8 mouse cellular contexts compared by ENCODE assay signal in genomic region chr4:105070982-105071381, GRCm38 (mm10). TPM values are rescaled to one million over a fixed set of nuclear protein-coding genes. Genes with fewer than 3 reads are reported as not detected.
DNase-seq lines count a peak whose midpoint lies in the region; ATAC-seq lines count a peak whose summit lies in the region.

No protein-coding gene starts in this region.

- ATAC-seq in hindbrain, embryonic 12.5 days (ENCODE audit: low FRiP score): no peak
- no peak for ATAC-seq in limb, embryonic 11.5 days (ENCODE audit: insufficient number of reproducible peaks, low FRiP score, low TSS enrichment, low read depth)

- intact Hi-C loops in gastrocnemius, postnatal 36 days (cut with DNase I): loop anchor here (10.0 kb wide), 1 partner anchor 54 kb away; no protein-coding TSS in a partner anchor

- H3K27ac ChIP-seq in hindbrain, embryonic 10.5 days: no peak overlapping the region
- no peak overlapping the region for H3K27ac ChIP-seq in hindbrain, embryonic 12.5 days
- no peak overlapping the region for H3K27ac ChIP-seq in limb, embryonic 11.5 days (replicated peaks; ENCODE audit: low read depth, low read length)

- no peak overlapping the region for H3K4me2 ChIP-seq in hindbrain, embryonic 12.5 days (replicated peaks)
- no peak overlapping the region for H3K4me2 ChIP-seq in limb, embryonic 11.5 days (ENCODE audit: low read depth, severe bottlenecking)

- H3K36me3 ChIP-seq in hindbrain, embryonic 10.5 days: no peaks in the 10 kb centered on the region
- H3K36me3 ChIP-seq in hindbrain, embryonic 12.5 days: no peaks in the 10 kb centered on the region
- no peaks in the 10 kb centered on the region for H3K36me3 ChIP-seq in limb, embryonic 11.5 days (ENCODE audit: control insufficient read depth, insufficient read depth, low read length)

- no peaks in the 10 kb centered on the region for H3K27me3 ChIP-seq in hindbrain, embryonic 10.5 days (ENCODE audit: insufficient read depth, poor library complexity, severe bottlenecking)
- no peaks in the 10 kb centered on the region for H3K27me3 ChIP-seq in hindbrain, embryonic 12.5 days
- H3K27me3 ChIP-seq in limb, embryonic 11.5 days (ENCODE audit: control insufficient read depth, insufficient read depth, low read length): no peaks in the 10 kb centered on the region

- H3K4me1 ChIP-seq in hindbrain, embryonic 10.5 days (replicated peaks): no peaks in the 10 kb centered on the region
- H3K4me1 ChIP-seq in hindbrain, embryonic 12.5 days: no peaks in the 10 kb centered on the region
- no peaks in the 10 kb centered on the region for H3K4me1 ChIP-seq in limb, embryonic 11.5 days (ENCODE audit: control insufficient read depth, insufficient read depth, low read length)

- no peaks in the 10 kb centered on the region for H3K9me3 ChIP-seq in hindbrain, embryonic 10.5 days
- H3K9me3 ChIP-seq in hindbrain, embryonic 12.5 days (replicated peaks): no peaks in the 10 kb centered on the region
- H3K9me3 ChIP-seq in limb, embryonic 11.5 days (ENCODE audit: control insufficient read depth, low read length): no peaks in the 10 kb centered on the region

- peak; percentile 59 for DNase-seq in hindbrain, embryonic 10.5 days (ENCODE audit: low spot score)
- DNase-seq in cerebellum, adult 9-10 months: peak; percentile 93
- peak; percentile 56 to 58 for DNase-seq in gastrocnemius, postnatal 36 days
- DNase-seq in kidney, adult 8-10 months: peak; percentile 90 to 94
- DNase-seq in limb, embryonic 11.5 days (ENCODE audit: low spot score): peak; percentile 84
- DNase-seq in retina, embryonic 14.5 days (ENCODE audit: low spot score): peak; percentile 84
- peak; percentile 44 to 63 for DNase-seq in thymus, postnatal 36 days

- 42% methylated on average over 3 of the region's 3 CpGs for WGBS in hindbrain, embryonic 10.5 days
- WGBS in hindbrain, embryonic 12.5 days: 50% methylated on average over 3 of the region's 3 CpGs
- 30% methylated on average over 3 of the region's 3 CpGs for WGBS in limb, embryonic 11.5 days

- H3K4me3 ChIP-seq in hindbrain, embryonic 10.5 days: no peak overlapping the region
- no peak overlapping the region for H3K4me3 ChIP-seq in hindbrain, embryonic 12.5 days
- H3K4me3 ChIP-seq in limb, embryonic 11.5 days (ENCODE audit: low read depth, low read length): no peak overlapping the region

- H3K9ac ChIP-seq in hindbrain, embryonic 12.5 days: no peak overlapping the region
- H3K9ac ChIP-seq in limb, embryonic 11.5 days (ENCODE audit: low read length): no peak overlapping the region

RNA-seq across cellular contexts. Expression of gene Prkaa2, which starts 38.7 kb away (rescaled TPM):
- polyA plus RNA-seq in hindbrain, embryonic 10.5 days (2016; fragmentation: Nextera tagmentation; extraction: Ambion mirVana): 2.0 and 3.2 TPM in 2 replicates
- polyA plus RNA-seq in hindbrain, embryonic 12.5 days (2016; fragmentation: Nextera tagmentation; extraction: Ambion mirVana): 7.0 and 9.2 TPM in 2 replicates
- 100 to 1,000 TPM; 127 to 129 TPM for total RNA-seq in gastrocnemius, postnatal 36 days (2021)
- polyA plus RNA-seq in limb, embryonic 11.5 days (2014; fragmentation: Nextera tagmentation; extraction: Ambion mirVana): 0.58 and 0.72 TPM in 2 replicates
